Mouse (Mus musculus): ENCODE data around the gene Id3.

The Id3 gene

DNA sequence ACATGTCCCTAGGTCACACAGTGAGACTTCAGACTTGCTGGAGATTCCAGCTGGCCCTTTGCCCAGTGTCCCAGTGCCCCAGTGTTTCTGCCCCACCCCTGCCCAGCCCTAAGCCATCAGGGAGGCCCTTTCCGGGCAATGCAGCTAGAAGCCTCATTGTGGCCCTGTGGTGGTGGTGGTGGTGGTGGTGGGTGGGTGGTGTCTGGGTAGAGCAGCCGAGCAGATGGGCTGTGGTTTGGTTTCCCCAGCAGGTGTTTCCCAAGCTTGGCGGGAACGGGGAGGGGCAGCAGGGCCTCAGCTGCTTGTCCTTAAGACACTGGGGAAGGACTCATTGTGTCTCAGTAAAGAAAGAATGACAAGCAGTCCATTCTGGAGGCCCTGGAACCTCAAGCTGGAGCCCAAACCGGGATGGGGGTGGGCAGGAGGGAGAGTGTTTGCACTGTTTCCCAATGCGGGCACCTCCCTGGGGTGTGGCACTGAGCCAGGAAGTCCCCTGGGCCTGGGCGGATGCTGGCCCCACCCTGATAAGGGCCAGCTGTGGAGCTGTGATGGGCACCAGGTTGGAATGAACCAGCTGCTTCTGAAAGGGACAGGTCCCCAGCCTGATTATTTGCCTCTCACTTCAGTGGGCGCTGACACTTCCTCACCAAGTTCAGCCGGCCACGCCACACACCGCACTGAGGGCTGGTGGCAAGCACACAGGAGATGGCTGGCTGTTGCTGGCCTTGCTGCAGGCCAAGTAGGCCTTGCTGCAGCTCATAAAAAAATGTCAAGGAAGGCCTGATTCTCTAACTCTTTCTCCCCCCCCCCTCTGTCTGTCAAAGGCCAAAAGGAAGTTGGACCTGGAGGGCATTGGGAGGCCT lies 34.5 kb downstream of the Id3 start:
- no peak for DNase-seq (ENCODE audit: low spot score)

GRCm38 (mm10) chr4:136178475-136178921 lies 35.2 kb downstream of the Id3 start:
- DNase-seq (ENCODE audit: low spot score): no peak

DNA sequence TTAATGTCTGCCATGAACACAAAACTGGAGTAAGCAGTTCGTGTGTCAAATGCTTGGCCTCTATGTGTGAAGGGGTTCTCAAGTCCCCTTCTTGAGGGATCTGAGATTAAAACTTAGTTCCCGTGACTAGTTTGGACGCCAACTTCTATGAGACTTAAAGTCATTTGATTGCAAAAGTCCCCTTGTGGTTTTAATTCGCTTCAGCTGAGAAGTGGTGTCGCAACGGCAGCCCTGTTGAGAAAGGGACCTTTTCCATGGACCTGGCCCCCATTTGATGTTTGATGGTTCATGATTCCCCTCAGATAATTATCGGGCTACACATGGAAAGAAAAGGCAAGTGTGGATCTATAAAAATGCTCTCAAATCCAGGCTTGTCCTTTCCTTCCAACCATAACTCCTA lies 36.2 kb downstream of the Id3 start:
- DNase-seq (ENCODE audit: low spot score): no peak

GRCm38 (mm10) chr4:136179998-136180397 lies 36.7 kb downstream of the Id3 start:
- DNase-seq (ENCODE audit: low spot score): peak; percentile 92

DNA sequence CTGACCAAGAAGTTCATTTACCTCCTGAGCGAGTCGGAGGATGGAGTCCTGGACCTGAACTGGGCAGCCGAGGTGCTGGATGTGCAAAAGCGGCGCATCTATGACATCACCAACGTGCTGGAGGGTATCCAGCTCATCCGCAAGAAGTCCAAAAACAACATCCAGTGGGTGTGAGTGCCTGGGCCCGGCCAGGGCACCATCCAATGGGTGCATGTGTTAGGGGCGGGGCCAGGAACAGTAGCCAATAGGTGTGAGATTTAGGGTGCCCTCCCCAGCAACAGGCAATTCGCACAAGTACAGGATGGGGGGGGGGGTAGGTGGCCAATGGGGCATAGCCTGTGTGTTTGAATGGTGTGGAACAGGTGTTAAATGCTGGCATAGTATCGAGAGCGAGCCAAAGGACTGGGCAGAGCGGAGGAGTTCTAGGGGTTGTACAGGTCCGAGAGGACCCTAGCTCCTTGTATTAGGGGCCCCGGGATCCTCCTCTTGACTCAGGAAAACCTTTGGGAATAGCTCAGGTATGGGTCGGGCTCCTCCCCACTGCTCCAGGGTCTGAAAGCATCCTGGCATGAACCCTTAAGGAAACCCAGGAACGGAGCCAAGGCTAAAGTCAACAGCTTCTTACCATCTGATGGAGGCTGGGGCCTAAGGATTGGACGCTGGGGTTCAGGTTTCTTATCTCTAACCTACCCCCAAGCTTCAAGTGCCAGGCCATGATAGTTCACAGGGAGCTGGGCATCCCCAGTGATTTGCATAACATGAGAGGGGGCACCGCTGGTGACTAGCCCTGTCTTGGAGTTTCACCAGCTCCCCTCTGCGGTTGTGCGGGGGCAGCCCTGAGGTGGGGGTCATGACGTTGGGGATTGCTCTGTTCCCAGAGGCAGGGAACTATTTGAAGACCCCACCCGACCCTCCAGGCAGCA lies 37.4 kb downstream of the Id3 start:
- peak; percentile 72 for DNase-seq (ENCODE audit: low spot score)

DNA sequence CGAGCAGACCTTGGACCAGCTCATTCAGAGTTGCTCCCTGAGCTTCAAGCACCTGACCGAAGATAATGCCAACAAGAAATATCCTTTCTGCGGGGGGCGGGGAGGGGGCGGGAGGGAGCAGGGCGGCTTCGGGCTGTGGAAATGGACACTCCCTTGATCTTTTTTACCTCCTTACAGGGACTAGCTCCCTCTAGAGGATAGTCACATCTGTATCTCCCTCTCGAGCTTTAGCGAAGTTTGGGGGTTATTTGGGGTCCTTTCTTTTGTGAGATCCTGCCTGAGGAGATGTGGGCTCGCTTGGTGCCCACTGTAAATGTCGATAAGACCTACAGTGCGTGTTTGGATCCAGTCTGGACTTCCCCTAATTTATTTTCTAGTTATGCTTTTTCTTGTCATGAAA lies 38.1 kb downstream of the Id3 start:
- no peak for DNase-seq (ENCODE audit: low spot score)

GRCm38 (mm10) chr4:136185375-136185774 lies 42.1 kb downstream of the Id3 start:
- DNase-seq (ENCODE audit: low spot score): no peak

DNA sequence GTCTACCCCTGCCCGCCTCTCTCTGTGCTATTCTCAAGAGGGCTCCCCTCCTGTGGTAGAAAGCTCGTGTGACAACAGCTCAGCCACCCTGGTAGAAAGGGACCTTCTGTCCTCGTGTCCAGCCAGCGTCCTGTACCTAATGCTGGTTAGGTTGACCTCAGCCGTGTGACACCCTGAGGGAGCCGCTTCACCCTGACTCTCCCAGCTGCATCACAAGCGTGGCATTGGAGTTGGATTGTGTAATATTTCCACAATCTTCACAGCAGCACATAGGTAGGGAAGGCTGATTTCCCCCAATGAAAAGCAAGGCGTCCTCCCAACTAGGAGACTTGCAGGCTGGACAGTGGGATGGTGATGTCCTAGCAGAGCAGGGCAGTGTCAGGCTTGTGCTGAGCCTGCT lies 43.0 kb downstream of the Id3 start:
- DNase-seq (ENCODE audit: low spot score): no peak

- no peak for DNase-seq (ENCODE audit: low spot score)
Measured at GRCm38 (mm10) chr4:136186739-136187472, 43.6 kb downstream of the Id3 start.

- no peak for DNase-seq (ENCODE audit: low spot score)
Measured at GRCm38 (mm10) chr4:136188973-136189737, 45.9 kb downstream of the Id3 start.

- no peak for DNase-seq (ENCODE audit: low spot score)
Measured at GRCm38 (mm10) chr4:136189912-136190311, 46.6 kb downstream of the Id3 start.

DNA sequence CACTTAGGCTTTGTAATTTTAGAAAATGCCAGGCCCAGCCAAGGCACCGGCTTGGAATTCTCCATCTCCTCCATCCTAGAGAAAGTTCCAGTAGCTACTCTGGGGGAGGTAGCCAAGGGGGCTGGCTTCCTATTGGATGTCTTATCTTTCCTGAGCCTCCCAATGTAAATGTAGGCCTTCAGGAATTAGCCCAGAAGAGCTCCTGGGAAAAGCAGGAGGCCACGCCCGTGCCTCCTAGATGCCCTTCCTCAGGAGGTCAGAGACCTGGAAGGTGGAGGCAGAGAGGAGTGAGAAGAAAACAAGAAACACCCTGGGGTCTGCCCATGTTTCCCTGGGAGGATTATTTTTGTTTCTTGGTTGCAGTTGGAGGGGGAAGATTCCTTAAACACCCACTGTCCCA lies 50.3 kb downstream of the Id3 start:
- no peak for DNase-seq (ENCODE audit: low spot score)

DNA sequence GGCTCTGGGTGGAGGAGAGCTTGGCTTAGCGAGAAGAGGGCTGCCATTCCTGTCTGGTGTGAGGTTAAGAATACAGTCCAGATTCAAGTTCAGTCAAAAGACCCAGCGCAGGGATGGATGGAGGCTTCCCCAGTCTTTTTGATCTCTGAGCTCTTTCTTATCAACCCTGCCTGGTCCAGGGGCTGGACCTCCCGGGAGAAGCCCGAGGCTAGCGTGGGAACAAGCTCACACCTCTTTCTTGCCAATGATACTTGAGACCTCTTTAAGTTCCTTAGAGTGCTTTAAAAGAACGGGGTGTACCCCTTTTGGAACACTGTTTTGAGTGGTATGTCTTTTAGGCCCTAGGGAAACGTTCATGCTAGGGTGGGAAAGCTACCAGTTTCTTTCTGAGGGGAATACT lies 51.7 kb downstream of the Id3 start:
- DNase-seq (ENCODE audit: low spot score): no peak
